Mouse (Mus musculus) CH12.LX (cell line): ENCODE measurements around the gene Phox2a. TPM values are rescaled to one million over a fixed set of nuclear protein-coding genes. Genes with fewer than 3 reads are reported as not detected.

ENCODE experiments used
- DNase-seq: peaks from one replicate; pipeline ENCODE4 v3.0.0-alpha.2; 2013; ENCODE audit errors: extremely low read depth
- H3K27ac ChIP-seq: 2 replicates; pipeline ENCODE4 v1.5.1; 2012; ENCODE audit warnings: low read depth, mild to moderate bottlenecking, control low read depth, moderate library complexity; ENCODE audit not compliant: insufficient read depth
- H3K27me3 ChIP-seq: replicated peaks from 2 replicates; pipeline ENCODE3; 2012; ENCODE audit warnings: inconsistent platforms
- H3K36me3 ChIP-seq, 2 experiments: replicated peaks in 1 of 2; 2 replicates each; pipeline versions ENCODE3 to v1.6.1; 2012; ENCODE audit warnings: inconsistent platforms in 1 of 2, low read length in 1 of 2, mild to moderate bottlenecking in 1 of 2, mixed read lengths in 1 of 2, moderate library complexity in 1 of 2; ENCODE audit not compliant: control insufficient read depth in 1 of 2, insufficient read depth in 1 of 2
- H3K4me1 ChIP-seq, 2 experiments: 2 replicates each; pipeline ENCODE4 v1.6.1; 2012; ENCODE audit warnings: inconsistent platforms in 1 of 2, moderate library complexity in 1 of 2; ENCODE audit not compliant: insufficient read depth in 2 of 2, control insufficient read depth in 1 of 2
- H3K4me2 ChIP-seq: 2 replicates; pipeline ENCODE4 v1.6.1; 2012; ENCODE audit warnings: low read depth, mild to moderate bottlenecking, control low read depth; ENCODE audit not compliant: poor library complexity, insufficient read depth, severe bottlenecking
- H3K4me3 ChIP-seq, 3 experiments: fragments of 150-350 bp in 1 of 3; sonication (generic) in 1 of 3; replicated peaks in 1 of 3; 2 replicates each; pipeline versions ENCODE3 to v1.5.1; 2011 to 2012; ENCODE audit warnings: low read depth in 2 of 3, low read length in 2 of 3, mild to moderate bottlenecking in 2 of 3, moderate library complexity in 2 of 3, control low read depth in 1 of 3, improper control_type of control experiment in 1 of 3, inconsistent platforms in 1 of 3, mixed read lengths in 1 of 3; ENCODE audit not compliant: poor library complexity in 1 of 3
- H3K79me2 ChIP-seq: replicated peaks from 2 replicates; pipeline ENCODE4 v1.6.1; 2012; ENCODE audit warnings: mild to moderate bottlenecking, moderate library complexity; ENCODE audit not compliant: control insufficient read depth, poor library complexity, insufficient read depth, severe bottlenecking; ENCODE audit errors: extremely low read depth
- H3K9ac ChIP-seq: 2 replicates; pipeline ENCODE4 v1.6.1; 2012; ENCODE audit warnings: low read depth, mild to moderate bottlenecking, control low read depth, moderate library complexity; ENCODE audit not compliant: insufficient read depth
- H3K9me3 ChIP-seq: replicated peaks from 2 replicates; pipeline ENCODE3; 2012; ENCODE audit warnings: low read length, inconsistent platforms, mixed read lengths
- BHLHE40 ChIP-seq: IDR thresholded peaks from 2 replicates; pipeline ENCODE4 v1.6.1; 2011; ENCODE audit warnings: mild to moderate bottlenecking, low read depth, low read length, improper control_type of control experiment
- E2F4 ChIP-seq: IDR thresholded peaks from 2 replicates; pipeline ENCODE4 v1.6.1; 2011; ENCODE audit warnings: low read depth, low read length, improper control_type of control experiment; ENCODE audit not compliant: insufficient replicate concordance
- ELF1 ChIP-seq: IDR thresholded peaks from 2 replicates; pipeline ENCODE4 v1.6.1; 2014; ENCODE audit warnings: low read depth, mild to moderate bottlenecking, inconsistent platforms, low read length, improper control_type of control experiment
- IRF4 ChIP-seq: IDR thresholded peaks from 2 replicates; pipeline ENCODE4 v1.6.1; 2014; ENCODE audit warnings: low read depth, mild to moderate bottlenecking, inconsistent platforms, low read length, improper control_type of control experiment
- MAX ChIP-seq: IDR thresholded peaks from 2 replicates; pipeline ENCODE4 v1.6.1; 2011; ENCODE audit warnings: low read length, improper control_type of control experiment
- NELFE ChIP-seq: IDR thresholded peaks from 2 replicates; pipeline ENCODE4 v1.6.1; 2011; ENCODE audit warnings: low read depth, low read length, improper control_type of control experiment
- NRF1 ChIP-seq: IDR thresholded peaks from 2 replicates; pipeline ENCODE4 v1.6.1; 2014; ENCODE audit warnings: low read depth, mild to moderate bottlenecking, inconsistent platforms, low read length, improper control_type of control experiment, moderate library complexity
- PAX5 ChIP-seq: IDR thresholded peaks from 2 replicates; pipeline ENCODE4 v1.6.1; 2012; ENCODE audit warnings: low read length, inconsistent platforms, mixed read lengths
- POLR2AphosphoS2 ChIP-seq: IDR thresholded peaks from 2 replicates; pipeline ENCODE4 v1.6.1; 2011; ENCODE audit warnings: low read depth, low read length, improper control_type of control experiment
- RCOR1 ChIP-seq: conservative IDR thresholded peaks from 2 replicates; pipeline ENCODE4 v1.6.1; 2012; ENCODE audit warnings: low read depth, mild to moderate bottlenecking, inconsistent platforms, low read length, improper control_type of control experiment
- SIN3A ChIP-seq: IDR thresholded peaks from 2 replicates; pipeline ENCODE4 v1.6.1; 2012; ENCODE audit warnings: low read length, improper control_type of control experiment, inconsistent platforms
- SMC3 ChIP-seq: IDR thresholded peaks from 2 replicates; pipeline ENCODE4 v1.6.1; 2011; ENCODE audit warnings: low read depth, low read length, improper control_type of control experiment
- UBTF ChIP-seq: IDR thresholded peaks from 2 replicates; pipeline ENCODE4 v1.6.1; 2012; ENCODE audit warnings: low read depth, mild to moderate bottlenecking, inconsistent platforms, low read length, improper control_type of control experiment, moderate library complexity
- USF1 ChIP-seq: IDR thresholded peaks from 2 replicates; pipeline ENCODE4 v1.6.1; 2014; ENCODE audit warnings: low read depth, mild to moderate bottlenecking, inconsistent platforms, low read length, improper control_type of control experiment
- ZC3H11A ChIP-seq: IDR thresholded peaks from 2 replicates; pipeline ENCODE4 v1.6.1; 2012; ENCODE audit warnings: low read depth, mild to moderate bottlenecking, inconsistent platforms, low read length, improper control_type of control experiment
- ZNF384 ChIP-seq: IDR thresholded peaks from 2 replicates; pipeline ENCODE4 v1.6.1; 2012; ENCODE audit warnings: low read depth, low read length, improper control_type of control experiment, inconsistent platforms
- dilution Hi-C: fragments of 300-500 bp; cut with MboI; formaldehyde crosslinking; loops from 2 replicates; pipeline ENCODE4 v1.14.3; 2020; ENCODE audit warnings: low sequenced_read_pairs; ENCODE audit not compliant: extremely low pct_unique_long_range_greater_than_20kb, extremely low pct_ligation_motif_present
- in situ Hi-C: fragments of 300-500 bp; cut with MboI; formaldehyde crosslinking; loops from 3 replicates; pipeline ENCODE4 v1.14.3; 2019; ENCODE audit warnings: low sequenced_read_pairs, low pct_ligation_motif_present, low pct_unique_long_range_greater_than_20kb, mixed read lengths
- polyA plus RNA-seq: library from polyadenylated mRNA; unstranded; fragments of >175 nt; gene quantifications from 2 replicates; pipeline ENCODE4 v1.2.1, GENCODE M21; 2012; ENCODE audit warnings: low read depth; ENCODE audit not compliant: insufficient read length
- total RNA-seq, 2 experiments: library from RNA; depleted of rRNA; stranded (reverse); fragments of 300-350 nt in 1 of 2; fragments of >200 nt in 1 of 2; gene quantifications; 2 replicates each; pipeline ENCODE4 v1.2.3; 2012 to 2014

Gene Phox2a
- total and polyA plus RNA-seq, 3 experiments: not detected

- no peak within 1 kb of the TSS for H3K27ac ChIP-seq
- H3K27me3 ChIP-seq: no peaks in the 10 kb centered on the region
- H3K4me3 ChIP-seq: no peak within 1 kb of the TSS
- no peaks in the 10 kb centered on the region for H3K36me3 ChIP-seq
- TF ChIP-seq NRF1: no peak
- no peak for TF ChIP-seq NELFE
- TF ChIP-seq ZC3H11A: no peak
- TF ChIP-seq, all 38 proteins: peak for 0
- no peak for DNase-seq
- Histone ChIP-seq H3K79me2 (no peaks in the 10 kb centered on the region), H3K9me3 (peaks cover 3% of the 10 kb centered on the region), H3K9ac (no peak within 1 kb of the TSS), H3K4me2 (no peak within 1 kb of the TSS), H3K4me1 (peaks cover 2 to 8% of the 10 kb centered on the region in 2 experiments; a peak in 3 of 4 replicates)
- in situ Hi-C loops: no loop called here
- dilution Hi-C loops: no loop called here
These were observed 45.3 kb downstream of the Phox2a start, which contains the start of gene Anapc15 for GRCm38 (mm10) chr7:101863415-101863814. TSS of gene Anapc15 (plus strand) at chr7:101863715.

- peaks cover 0 to 5% of the 10 kb centered on the region in 2 experiments; a peak in 3 of 4 replicates for H3K4me1 ChIP-seq
- H3K36me3 ChIP-seq: no peaks in the 10 kb centered on the region
- H3K27me3 ChIP-seq: no peaks in the 10 kb centered on the region
- H3K79me2 ChIP-seq: no peaks in the 10 kb centered on the region
- no peak overlapping the region for H3K4me3 ChIP-seq
- H3K27ac ChIP-seq: no peak overlapping the region
- H3K9me3 ChIP-seq: peaks cover 3% of the 10 kb centered on the region
- H3K4me2 ChIP-seq: no peak overlapping the region
- no peak for DNase-seq
- no peak overlapping the region for H3K9ac ChIP-seq
- dilution Hi-C loops: no loop called here
- in situ Hi-C loops: no loop called here
- TF ChIP-seq RCOR1 (no peak), ELF1 (no peak), NELFE (no peak), SIN3A (no peak), USF1 (no peak), PAX5 (no peak), NRF1 (no peak)
These were observed 48.6 kb downstream of the Phox2a start for GRCm38 (mm10) chr7:101866491-101867265.

GRCm38 (mm10) chr7:101867482-101867881 lies 49.4 kb downstream of the Phox2a start:
- no peak overlapping the region for H3K4me3 ChIP-seq
- TF ChIP-seq E2F4 (no peak), ZNF384 (no peak), UBTF (no peak), SMC3 (no peak), ZC3H11A (no peak), NRF1 (no peak), IRF4 (no peak), BHLHE40 (no peak), USF1 (no peak), MAX (no peak), POLR2AphosphoS2 (no peak)
- H3K27me3 ChIP-seq: no peaks in the 10 kb centered on the region
- no peaks in the 10 kb centered on the region for H3K79me2 ChIP-seq
- dilution Hi-C loops: no loop called here
- no peaks in the 10 kb centered on the region for H3K36me3 ChIP-seq
- H3K9me3 ChIP-seq: peaks cover 3% of the 10 kb centered on the region
- H3K27ac ChIP-seq: no peak overlapping the region
- peaks cover 0 to 5% of the 10 kb centered on the region in 2 experiments; a peak in 3 of 4 replicates for H3K4me1 ChIP-seq
- no peak overlapping the region for H3K4me2 ChIP-seq
- in situ Hi-C loops: no loop called here
- DNase-seq: no peak
- H3K9ac ChIP-seq: no peak overlapping the region
